Mouse (Mus musculus): ENCODE measurements around the gene Adcy9.

The Adcy9 gene

DNA sequence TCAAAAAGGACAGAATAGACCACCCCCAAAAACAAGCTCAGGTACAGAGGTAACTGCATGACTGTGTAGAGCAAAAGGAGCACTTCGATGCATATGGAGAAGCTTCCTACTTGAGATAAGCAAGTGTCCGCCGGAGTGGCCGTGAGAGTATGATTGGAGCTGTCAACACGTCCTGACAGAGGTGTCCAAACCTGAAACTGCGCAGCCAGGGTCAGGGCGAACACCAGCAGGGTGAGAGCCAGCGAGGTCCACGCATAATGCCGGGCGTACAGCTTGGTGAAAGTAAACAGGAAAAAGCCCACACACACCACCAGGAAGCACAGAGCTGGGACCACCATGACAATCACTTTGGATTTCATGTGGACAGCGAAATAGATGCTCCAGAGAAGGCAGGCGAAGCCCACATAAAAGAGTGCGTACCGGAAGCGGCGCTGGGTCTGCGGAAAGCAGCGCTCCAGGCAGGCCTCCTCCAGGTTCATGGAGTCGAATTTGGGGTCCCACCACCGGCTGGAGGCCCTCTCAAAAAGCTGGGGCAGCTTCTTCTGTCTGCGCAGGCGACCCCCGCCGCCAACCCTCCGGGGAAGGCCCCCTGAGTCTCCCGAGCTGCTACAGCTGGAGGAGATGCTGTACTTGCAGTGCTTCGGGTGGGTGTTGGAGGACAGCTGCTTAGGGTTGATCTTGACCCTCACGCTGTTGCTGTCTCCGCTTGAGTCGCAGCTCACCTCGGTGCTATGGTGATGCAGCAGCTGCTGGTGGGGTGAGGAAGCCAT lies 1.3 kb downstream of the Adcy9 start:
- in situ Hi-C loops (cut with MboI, MseI), result no loop called here

DNA sequence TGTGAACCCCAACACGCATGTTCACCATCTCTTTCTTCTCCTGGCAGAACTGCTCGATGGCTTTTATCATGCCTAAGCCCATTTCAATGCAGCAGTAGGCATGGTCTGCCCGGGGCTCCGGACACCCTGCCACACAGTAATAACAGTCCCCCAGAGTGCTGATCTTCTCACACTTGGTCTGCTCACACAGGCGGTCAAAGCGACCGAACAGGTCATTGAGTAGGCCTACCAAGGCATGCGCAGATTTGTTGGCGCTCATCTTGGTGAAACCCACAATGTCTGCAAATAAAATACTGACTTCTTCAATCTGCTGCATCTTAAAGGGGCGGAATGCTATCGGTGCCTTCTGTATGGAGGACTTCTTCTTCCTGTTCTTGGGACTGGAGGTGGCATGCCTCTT lies 2.2 kb downstream of the Adcy9 start:
- in situ Hi-C loops (cut with MboI, MseI), result no loop called here

- in situ Hi-C loops (cut with MboI, MseI), result no loop called here
These were observed 2.8 kb downstream of the Adcy9 start for GRCm38 (mm10) chr16:4417455-4417854.

GRCm38 (mm10) chr16:4414881-4415585 lies 5.3 kb downstream of the Adcy9 start:
- in situ Hi-C loops (cut with MboI, MseI), result no loop called here

GRCm38 (mm10) chr16:4413988-4414880 lies 6.1 kb downstream of the Adcy9 start:
- in situ Hi-C loops (cut with MboI, MseI), result no loop called here

DNA sequence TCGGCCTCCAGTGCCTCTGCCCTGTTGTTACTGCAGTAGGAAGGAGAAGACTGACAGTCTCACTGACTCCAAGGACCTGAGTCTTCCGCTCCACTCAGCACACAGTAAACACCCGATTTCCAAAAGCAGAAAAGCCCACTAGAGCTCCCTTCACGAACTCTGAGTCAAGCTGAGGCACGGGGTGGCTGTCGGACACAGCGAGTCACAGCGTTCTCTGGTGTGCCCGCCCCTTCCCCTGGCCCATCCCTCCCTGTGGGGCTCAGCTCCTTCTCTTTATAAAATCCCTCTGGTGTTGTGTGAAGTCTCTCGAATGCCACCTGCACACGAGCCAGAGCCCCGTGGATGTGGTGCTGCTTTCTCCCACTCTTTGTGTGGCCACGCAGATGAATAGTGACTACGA lies 7.0 kb downstream of the Adcy9 start:
- in situ Hi-C loops (cut with MboI, MseI), result no loop called here

DNA sequence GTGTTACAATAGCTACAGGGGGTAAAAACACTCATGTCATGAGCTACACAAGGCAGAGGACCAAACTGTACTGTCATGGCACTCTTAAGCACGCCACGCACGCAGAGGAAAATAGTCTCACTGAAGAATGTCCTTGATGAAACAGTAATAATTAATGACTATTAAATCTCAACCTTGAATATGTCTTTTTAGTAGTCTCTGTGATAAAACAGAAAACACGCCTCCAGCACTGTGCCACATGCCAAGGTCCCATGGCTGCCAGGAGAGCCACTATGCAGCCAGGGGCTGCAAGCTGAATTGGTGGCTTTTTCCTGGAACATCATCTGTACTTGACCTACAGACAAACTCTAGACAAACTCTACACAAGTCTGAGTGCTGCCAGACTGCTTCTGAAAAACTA lies 8.0 kb downstream of the Adcy9 start:
- in situ Hi-C loops (cut with MboI, MseI), result no loop called here

- in situ Hi-C loops (cut with MboI, MseI), result no loop called here
These were observed 9.0 kb downstream of the Adcy9 start for GRCm38 (mm10) chr16:4411296-4411695.

- in situ Hi-C loops (cut with MboI, MseI), result no loop called here
These were observed 12.8 kb downstream of the Adcy9 start for GRCm38 (mm10) chr16:4407536-4407935.

DNA sequence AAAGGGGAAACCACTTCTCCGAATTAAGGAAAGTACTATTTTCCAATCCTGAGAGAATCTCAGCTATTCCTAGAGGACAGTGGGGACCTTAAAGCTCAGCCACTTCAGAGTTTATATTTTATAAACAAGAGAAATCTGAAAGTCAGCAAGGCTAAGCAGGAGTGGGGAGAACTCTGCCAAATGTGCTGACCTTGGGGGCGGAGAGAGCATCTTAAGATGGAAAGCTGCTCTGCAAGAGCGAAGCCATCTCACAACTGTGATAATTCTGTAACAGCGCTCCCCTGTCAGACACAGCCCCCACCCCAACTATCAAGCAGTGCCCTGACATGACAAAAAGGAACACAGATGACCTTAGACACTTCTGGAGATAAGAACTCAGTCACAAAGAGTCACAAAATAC lies 13.6 kb downstream of the Adcy9 start:
- in situ Hi-C loops (cut with MboI, MseI), result no loop called here

- in situ Hi-C loops (cut with MboI, MseI), result no loop called here
These were observed 14.2 kb downstream of the Adcy9 start for GRCm38 (mm10) chr16:4406047-4406586.

- in situ Hi-C loops (cut with MboI, MseI), result no loop called here
These were observed 15.2 kb downstream of the Adcy9 start for GRCm38 (mm10) chr16:4404933-4405761.

DNA sequence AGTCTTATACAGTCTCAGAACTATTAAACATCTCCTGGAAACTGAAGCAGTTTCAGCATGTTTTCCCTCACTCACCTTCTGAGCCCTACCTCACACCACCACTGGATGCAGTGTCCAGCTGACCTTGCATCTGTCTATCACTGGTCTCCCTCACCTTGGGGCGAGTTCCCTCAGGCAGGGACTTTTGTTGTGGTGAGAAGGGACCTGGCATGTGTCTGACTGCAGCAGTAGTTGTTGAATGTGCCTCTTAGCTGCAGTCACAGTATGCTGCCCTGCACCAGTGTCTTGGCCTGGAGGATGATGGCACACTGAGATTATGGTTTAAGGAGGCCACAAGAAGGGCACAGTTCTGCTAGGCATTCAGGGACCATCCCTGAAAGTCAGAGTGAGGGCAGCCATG lies 19.2 kb downstream of the Adcy9 start:
- in situ Hi-C loops (cut with MboI, MseI), result no loop called here

GRCm38 (mm10) chr16:4399471-4400223 lies 20.7 kb downstream of the Adcy9 start:
- in situ Hi-C loops (cut with MboI, MseI), result no loop called here

DNA sequence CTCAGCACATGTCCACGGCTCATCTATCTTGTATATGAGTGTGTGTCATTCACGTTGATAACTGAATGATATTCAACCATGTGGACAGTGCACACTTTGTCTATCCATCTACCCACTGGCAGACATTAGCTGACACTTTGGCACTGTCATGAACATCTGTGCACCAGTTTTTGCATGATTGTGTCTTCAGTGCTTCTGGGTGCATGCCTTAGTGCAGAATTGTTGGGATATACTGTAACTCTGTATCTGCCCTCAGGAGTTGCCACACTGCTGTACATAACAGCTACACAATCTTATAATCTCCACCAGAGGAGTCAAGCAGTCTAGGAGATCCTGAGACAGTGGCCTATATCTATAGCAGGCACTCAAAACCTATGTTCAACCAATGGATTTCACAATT lies 21.5 kb downstream of the Adcy9 start:
- in situ Hi-C loops (cut with MboI, MseI), result no loop called here

- in situ Hi-C loops (cut with MboI, MseI), result no loop called here
These were observed 22.7 kb downstream of the Adcy9 start for GRCm38 (mm10) chr16:4397636-4398035.

- in situ Hi-C loops (cut with MboI, MseI), result no loop called here
These were observed 24.5 kb downstream of the Adcy9 start for GRCm38 (mm10) chr16:4395687-4396341.

- in situ Hi-C loops (cut with MboI, MseI), result no loop called here
These were observed 25.2 kb downstream of the Adcy9 start for GRCm38 (mm10) chr16:4394991-4395590.

GRCm38 (mm10) chr16:4383473-4384038 lies 36.7 kb downstream of the Adcy9 start:
- in situ Hi-C loops (cut with MboI, MseI), result no loop called here

Data from T-helper 2 cell (primary cell).